Mouse (Mus musculus) lung, adult 2 months (tissue): ENCODE data around the gene Dcdc2a.

Source experiments
- CTCF ChIP-seq: fragments of 200-500 bp; IDR thresholded peaks from 2 replicates; pipeline ENCODE4 v1.5.1; 2011; ENCODE audit warnings: mild to moderate bottlenecking, low read length, control low read depth; ENCODE audit not compliant: insufficient read depth
- POLR2A ChIP-seq: fragments of 200-500 bp; IDR thresholded peaks from 2 replicates; pipeline ENCODE4 v1.6.1; 2011; ENCODE audit warnings: low read depth, mild to moderate bottlenecking, control low read depth, low read length, borderline replicate concordance; ENCODE audit errors: extremely low read depth

DNA sequence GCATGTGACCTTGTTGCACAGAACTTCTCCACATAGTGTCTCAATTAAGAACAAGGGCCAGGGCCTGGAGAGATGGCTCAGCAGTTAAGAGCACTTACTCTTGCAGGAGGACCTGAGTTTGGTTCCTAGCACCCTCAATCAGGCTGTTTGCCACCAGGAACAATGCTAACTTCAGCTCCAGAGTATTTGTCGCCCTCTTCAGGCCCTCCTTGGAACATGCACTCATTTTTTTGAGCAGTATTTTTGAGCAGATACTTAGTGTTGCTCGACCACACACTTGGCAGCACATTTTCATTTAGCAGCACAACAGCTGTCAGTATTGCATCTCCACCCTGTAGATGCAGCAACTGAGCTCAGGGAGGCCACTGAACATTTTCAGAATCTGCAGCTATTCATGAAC is 88.3 kb downstream of the Dcdc2a start:
- TF ChIP-seq POLR2A (no peak), CTCF (no peak)
